Mouse (Mus musculus): Measurements from ENCODE around the gene Ccng1. TPM values are rescaled to one million over a fixed set of nuclear protein-coding genes. Genes with fewer than 3 reads are reported as not detected.

The Ccng1 gene
- polyA plus RNA-seq (2012; rRNA removed; ENCODE audit: low replicate concordance), result 15.3 and 51.8 TPM in 2 replicates

GRCm38 (mm10) chr11:40755109-40755627, at the start of gene Ccng1:
TSS of gene Ccng1 (minus strand) at chr11:40755311.

DNA sequence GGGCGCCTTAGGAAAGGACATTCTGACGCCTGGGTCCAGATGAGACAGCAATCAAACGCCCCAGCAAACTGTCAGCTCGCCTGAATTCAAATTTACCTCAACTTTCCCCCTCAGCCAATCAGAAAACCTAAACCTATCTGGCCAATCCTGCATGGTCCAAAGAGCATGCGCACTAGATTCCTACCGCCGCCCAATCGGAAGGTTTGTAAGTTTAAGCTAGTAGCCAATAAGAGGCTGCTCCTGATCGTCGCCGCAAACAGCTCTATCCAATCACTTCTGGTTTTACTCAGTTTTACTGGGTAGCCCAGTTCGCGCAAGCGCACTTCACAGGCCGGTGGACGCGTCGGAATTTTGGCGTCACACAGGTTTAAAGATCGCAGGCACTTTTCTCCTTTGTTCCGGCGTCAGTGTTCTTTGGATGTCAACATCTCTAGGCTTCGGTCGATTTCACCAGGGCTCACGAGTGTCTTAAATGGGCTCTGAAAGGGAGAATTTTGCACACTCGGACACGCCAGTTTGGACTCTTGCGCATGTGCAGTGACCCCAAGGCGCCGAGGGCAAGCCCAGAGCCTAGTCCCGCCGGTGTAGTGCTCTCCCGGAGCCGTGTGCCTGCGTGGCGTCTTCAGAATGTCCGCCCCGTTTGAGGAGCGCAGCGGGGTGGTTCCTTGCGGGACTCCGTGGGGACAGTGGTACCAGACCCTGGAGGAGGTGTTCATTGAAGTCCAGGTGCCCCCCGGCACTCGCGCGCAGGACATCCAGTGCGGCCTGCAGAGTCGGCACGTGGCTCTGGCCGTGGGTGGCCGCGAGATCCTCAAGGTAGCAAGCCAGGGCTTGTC, 21.6 kb downstream of the Ccng1 start, which contains the start of the genes Hmmr and Nudcd2:
Gene Hmmr, minus strand, starts transcription at position 84 of the 836 bp plus-strand sequence.
Gene Nudcd2, plus strand, starts transcription at position 329 of the 836 bp plus-strand sequence.

Other genes with a start within 250 kb of the Ccng1 start
- 28.0 and 36.0 TPM in 2 replicates for gene Mat2b, start 60.1 kb downstream of the Ccng1 start, polyA plus RNA-seq (2012; rRNA removed; ENCODE audit: low replicate concordance)
- 0.54 and 1.1 TPM in 2 replicates for gene Hmmr, start 21.9 kb downstream of the Ccng1 start, polyA plus RNA-seq (2012; rRNA removed; ENCODE audit: low replicate concordance)
- 8.1 and 17.2 TPM in 2 replicates for gene Nudcd2, start 21.6 kb downstream of the Ccng1 start, polyA plus RNA-seq (2012; rRNA removed; ENCODE audit: low replicate concordance)